Mouse (Mus musculus): ENCODE results near the gene Fam111a.
"Not testable (repeated sequence)": the region's sequence is repeated elsewhere in the genome, so short reads cannot be mapped to it uniquely, and the experiment has no call there.

Gene Fam111a
- long read RNA-seq, experiment 1, partial matches to known transcripts = 0 of 1 reads
- long read RNA-seq, experiment 1, other reads (novel, unspliced or antisense) = 1 of 1 reads
- long read RNA-seq, experiment 2 = 0 reads

DNA sequence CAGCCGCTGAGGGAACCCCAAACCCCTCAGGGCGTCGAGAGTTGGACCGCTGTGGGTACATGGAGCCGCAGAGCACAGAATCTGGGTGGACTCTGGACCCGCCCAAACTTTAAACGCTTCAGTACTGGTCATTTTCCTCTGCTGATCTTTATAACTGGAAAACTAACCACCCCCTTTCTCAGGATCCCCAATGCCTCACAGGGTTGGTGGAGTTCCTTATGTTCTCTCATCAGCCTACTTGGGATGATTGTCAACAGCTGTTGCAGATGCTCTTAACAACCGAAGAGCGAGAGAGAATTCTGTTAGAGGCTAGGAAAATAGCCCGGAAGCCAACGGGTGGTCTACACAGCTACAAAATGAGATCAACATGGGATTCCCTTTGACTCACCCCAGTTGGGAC, at the start of gene Fam111a:
Gene Fam111a, plus strand, starts transcription at position 301 of the 400 bp plus-strand sequence.
- intact Hi-C loops (cut with DNase I) = not testable (repeated sequence)

DNA sequence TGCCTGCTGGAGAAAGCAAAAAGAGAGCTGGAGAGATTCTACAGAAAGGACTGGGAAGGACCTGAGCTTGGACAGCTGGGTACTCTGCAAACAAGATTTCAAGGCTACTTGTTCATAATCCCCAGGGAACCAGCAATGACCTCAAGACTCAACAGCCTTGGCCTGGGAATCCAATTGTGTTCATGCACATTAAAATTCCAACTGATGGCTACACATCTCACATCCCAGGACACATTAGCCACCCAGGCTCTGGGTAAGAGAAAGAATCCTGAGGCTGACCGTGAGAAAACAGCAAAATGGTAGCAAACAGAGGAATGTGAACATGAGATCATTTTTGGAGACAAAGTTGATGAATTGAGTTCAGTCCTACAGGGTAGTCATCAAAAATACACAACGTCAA, 49.3 kb upstream of the Fam111a start:
- intact Hi-C loops (cut with DNase I) = no loop called here

DNA sequence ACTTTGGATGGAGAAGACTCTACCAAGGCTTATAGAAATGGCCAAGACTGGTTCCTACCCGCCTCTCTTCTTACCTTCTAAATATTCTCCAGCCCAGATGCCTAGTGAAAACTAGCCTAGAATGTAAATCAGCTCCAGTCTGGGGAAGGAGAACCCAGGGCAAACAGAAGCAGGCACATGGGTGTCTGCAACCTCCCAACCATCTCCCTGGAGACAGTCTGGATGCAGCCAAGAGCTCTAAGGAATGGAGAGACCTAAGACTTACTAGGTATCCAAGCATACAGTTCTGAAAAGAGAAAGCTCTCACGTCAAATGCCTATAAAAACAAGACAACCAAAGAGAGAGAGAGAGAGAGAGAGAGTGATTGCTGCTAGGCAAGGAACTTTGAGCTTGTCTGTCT, 47.6 kb upstream of the Fam111a start:
- intact Hi-C loops (cut with DNase I) = no loop called here

DNA sequence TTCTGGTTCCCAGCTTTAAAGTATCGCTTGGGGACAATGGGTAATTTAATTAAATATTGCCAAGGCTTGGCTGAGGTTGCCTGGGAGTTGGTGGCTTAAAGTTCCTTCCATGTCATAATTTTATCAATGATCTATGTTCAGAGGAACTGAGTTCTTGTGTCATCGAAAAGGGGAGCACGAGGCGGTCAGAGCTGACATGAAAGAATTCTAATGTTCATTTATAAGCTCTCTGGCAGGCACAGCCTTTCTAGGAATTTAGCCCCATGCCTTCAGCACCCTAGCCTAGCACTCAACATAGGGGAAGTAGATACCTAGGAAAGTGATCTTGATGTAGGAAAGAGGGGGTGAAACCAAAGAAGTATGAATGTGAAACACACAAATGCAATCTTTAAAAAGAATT, 47.2 kb upstream of the Fam111a start:
- intact Hi-C loops (cut with DNase I) = no loop called here

DNA sequence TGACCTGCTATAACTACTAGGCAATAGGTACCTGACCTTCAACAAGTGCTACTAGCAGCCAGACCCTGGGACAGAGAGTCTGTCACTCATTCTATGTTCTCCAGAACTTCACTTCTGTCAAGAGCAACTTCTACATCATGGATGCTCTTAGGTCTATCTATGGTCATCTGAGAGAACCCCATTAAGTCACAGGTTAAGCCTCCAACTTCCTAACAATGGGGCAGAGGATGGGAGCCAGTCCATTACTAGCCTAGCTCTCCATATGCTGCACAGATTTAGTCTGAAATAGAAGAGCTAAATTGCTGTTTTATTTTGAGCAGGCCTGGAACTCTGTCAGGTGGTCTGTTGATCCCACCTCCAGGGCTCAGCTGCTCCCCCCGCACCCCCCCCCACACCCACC, 46.6 kb upstream of the Fam111a start:
- intact Hi-C loops (cut with DNase I) = no loop called here

DNA sequence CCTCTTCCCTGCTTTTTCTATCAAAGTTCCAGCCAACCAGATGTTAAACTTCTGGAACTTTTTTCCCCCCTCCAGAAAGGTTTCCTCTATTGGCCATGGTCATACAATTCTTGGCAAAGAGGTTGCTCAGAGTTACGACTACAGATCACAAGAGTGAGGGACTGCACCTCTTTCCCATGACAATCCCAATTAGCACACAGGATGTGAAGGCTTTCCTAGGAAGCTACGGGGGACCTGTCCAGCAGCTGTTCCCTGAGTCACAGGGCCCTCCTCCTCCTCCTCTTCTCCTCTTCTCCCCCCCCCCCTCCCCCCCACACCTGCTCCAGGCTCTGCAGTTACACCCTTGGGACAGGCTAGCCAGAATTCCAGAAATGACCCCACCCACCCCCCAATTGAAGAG, 46.1 kb upstream of the Fam111a start:
- intact Hi-C loops (cut with DNase I) = no loop called here

DNA sequence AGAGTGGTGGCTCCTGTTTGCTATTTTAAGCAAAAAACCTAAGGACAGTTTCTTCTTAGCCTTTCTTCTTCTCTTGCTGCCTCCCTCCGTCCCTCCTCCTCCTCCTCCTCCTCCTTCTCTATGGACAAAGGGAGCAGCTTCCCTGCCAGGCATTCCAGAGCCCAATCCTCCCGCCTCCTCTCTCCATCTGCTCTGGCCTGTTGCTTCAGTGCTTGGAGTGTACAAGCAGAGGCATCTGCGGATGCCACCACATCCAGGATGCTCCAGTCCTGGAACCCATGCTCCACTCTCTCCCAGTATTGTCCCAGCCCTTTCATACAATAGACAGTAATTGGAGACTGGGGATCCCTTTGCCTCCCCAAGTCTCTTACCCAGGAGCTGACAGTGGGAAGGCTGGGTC, 45.4 kb upstream of the Fam111a start:
- intact Hi-C loops (cut with DNase I) = loop anchor here (5.0 kb wide), 1 partner anchor 33 kb away; no protein-coding TSS in a partner anchor

DNA sequence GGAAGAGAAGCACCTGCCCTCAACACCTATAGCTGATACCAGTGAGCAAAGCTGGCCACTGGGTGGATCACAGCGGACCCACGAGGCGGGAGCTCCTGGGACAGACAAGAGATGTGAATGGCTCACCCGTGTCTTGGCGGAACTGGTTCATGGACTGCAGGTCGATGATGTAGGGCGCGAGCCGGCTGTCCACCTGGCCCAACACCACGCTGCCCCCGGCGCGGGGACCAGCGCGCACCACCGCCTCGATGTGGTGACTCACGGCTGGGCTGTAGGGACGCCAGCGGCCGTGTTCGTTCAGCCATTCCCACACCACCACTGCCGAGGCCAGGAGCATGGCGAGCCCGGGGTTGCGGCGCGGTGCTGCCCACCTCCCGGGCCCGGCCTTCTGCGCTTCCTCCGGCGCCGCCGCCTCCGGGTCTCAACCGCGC, 44.6 kb upstream of the Fam111a start:
- intact Hi-C loops (cut with DNase I) = loop anchor here (5.0 kb wide), 1 partner anchor 34 kb away; no protein-coding TSS in a partner anchor

DNA sequence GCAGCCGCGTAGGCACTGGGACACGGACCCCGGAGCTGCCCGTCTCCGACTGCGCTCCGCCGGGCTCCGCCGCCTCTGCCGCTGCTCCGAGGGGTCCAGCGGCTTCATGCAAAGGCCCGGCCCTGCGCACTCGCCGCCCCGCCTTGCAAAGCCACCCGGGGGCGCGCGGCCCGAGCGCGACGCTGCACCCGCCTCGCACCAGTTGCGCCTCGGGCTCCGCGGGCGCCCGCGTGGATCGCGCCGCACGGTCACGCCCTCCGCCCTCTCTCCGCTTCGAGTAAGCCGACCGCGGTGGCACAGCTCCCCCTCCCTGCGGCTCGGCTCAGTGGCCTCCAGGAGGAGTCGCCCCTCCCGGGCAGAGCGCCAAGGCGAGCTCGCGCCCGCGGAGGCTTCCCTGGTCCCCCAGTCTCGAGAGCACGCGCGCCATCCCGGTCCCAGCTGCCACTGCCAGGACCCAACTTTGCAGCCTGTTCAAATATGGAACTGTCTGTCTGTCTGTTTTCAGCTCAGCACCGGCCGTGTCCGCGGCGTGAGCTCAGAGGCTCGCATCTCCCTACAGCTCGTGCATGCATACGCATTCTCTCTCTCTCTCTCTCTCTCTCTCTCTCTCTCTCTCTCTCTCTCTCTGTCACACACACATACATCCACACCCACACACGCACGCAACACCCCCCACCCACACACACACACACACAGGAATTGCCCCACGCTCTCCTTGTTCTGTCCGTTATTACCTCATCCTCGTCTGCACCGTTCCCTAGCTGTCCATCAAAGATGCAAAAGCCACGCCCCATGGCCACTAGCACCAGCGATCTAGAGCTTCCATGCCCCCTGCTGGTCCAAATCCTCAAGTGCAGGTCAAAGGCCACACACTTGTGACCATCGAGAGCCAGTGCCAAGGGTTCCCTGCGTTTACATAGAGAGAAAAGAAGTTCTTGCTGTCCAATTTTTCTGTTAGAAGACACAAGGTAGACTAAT, 43.9 kb upstream of the Fam111a start, which contains the start of gene Dtx4:
Gene Dtx4, minus strand, starts transcription at position 85 of the 978 bp plus-strand sequence.
- intact Hi-C loops (cut with DNase I) = loop anchor here (5.0 kb wide), 1 partner anchor 34 kb away; no protein-coding TSS in a partner anchor

DNA sequence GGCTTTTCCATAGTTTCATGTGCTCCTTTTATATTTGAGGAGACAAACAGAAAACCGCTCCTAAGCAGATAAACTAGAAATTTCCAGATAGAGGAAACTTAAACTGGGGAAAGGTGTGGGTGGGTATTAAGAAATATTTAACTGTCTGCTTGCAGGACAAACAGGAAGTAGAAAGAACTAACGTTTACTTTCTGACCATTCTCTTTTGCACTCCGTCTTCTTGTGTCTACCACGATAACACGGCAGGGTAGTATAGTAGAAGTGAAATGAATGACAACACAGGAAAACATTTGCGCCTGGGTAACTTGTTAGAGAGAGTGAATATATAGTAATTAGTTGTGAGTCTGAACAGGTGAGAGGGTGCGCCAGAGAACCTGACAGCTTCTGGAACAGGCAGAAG, 42.8 kb upstream of the Fam111a start:
- intact Hi-C loops (cut with DNase I) = loop anchor here (5.0 kb wide), 1 partner anchor 35 kb away; no protein-coding TSS in a partner anchor

DNA sequence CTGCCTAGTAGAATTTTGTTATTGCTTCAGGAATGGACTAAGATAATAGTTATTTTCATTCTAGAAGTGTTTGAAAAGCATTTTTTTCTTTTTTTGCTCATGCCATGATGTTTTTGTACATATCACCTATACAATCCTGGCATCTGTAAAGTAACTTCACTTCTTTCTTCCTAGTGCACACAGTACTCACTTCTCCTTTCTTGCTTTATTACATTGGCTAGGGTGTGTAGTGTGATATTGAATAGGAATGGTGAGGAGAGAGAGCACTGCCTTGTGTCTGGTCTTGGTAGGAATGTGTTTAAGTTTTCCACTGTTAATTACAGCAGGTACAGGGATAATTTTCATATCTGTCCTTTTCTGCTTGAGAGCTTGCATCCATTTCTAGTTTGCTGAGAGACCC, 30.9 kb upstream of the Fam111a start:
- intact Hi-C loops (cut with DNase I) = loop anchor here (5.0 to 10.0 kb wide), 3 partner anchors 82 to 308 kb away; partner anchors contain the start of genes Lpxn and Zfp91

DNA sequence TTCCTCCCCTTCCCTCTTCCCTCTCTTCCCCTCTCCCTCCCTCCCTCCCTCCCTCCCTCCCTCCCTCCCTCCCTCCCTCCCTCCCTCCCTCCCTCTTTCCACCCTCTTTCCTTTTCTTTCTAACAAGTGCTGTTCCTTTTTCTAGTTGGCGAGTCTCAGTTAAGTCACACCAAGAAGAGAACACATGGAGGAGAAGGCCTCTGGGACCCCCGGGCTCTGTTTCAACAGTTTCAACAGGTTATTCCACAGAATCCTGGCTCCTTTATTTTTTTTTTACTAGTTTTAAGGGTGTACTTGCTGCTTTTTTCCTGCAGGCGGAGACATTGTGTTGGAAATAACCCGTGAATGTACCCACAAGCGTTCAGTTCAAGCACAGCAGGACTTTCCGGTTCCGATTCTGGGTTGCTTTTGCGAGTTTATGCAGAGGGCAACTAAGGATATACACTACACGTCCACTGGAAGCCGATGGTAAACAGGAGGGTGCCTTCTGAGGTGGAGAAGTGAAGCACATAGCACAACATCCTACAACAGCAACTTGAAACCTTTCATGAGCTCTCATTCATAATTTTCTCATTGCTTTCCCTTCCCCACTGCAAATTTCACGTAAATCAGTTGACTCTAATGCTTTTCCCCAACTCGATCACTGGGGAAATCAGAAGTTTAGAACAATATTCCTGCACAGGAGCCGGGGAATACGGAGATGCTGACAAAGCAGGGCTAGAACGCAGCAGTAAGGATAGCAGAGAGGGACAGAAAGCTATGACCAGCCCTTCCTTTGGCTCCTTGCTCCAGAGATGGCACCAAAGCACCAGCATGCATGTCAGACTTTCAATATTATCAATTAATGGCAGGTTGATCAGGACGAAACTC, 27.6 kb upstream of the Fam111a start:
- intact Hi-C loops (cut with DNase I) = loop anchor here (1.0 to 10.0 kb wide), 3 partner anchors 74 to 304 kb away; partner anchors contain the start of genes Lpxn and Zfp91

DNA sequence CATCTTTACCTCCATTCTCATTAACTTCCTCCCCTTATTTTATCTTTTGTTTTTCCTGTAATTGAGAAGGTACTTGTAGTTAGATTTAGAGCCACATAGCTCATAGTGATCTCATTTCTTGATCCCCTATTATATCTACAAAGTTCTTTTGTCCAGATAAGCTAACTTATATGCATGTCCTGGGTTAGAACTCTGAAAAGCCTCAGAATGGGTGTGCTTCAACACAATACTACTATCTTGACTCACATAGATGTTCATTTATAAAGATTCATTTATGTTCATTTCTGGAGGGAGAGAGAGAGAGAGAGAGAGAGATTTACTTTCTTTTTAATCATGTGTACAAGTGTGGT, 27.0 kb upstream of the Fam111a start:
- intact Hi-C loops (cut with DNase I) = loop anchor here (1.0 to 10.0 kb wide), 3 partner anchors 74 to 304 kb away; partner anchors contain the start of genes Lpxn and Zfp91

DNA sequence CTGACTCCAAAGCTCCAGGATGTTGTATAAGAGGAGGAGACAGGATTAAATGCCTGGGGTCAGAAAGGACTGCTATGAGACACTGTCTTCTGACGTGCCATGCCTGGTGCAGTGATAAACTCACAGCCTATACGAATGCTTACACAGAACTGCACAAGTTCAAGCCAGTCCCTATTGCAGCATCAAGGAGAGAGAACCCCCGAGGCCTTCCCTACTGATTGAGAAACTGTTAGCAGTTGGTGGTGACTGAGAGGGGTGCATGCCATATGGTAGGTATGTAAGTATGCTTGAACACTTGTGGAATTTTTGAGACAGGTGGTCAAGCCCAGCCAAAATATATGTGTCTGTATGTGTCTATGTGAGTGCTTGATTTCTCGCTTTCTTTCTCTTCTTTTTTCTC, 22.2 kb upstream of the Fam111a start:
- intact Hi-C loops (cut with DNase I) = no loop called here

DNA sequence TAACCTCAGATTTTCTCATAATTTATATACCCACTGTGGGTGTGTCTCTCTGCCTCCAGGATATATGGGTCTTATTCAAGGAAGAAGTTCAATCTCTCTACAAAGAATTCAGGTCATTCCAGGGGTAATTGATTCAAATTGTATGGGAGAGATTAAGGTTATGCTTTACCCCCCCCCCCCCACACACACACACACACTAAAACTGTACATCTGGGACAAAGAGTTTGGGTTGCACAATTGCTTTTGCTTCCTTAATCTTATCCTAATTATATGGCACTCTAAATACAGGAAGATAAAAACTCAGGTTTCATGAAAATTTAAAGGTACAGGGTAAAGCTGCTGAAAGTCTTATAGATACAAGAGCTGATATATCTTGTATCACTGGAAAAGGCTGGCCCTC, 8.4 kb upstream of the Fam111a start:
- intact Hi-C loops (cut with DNase I) = no loop called here

DNA sequence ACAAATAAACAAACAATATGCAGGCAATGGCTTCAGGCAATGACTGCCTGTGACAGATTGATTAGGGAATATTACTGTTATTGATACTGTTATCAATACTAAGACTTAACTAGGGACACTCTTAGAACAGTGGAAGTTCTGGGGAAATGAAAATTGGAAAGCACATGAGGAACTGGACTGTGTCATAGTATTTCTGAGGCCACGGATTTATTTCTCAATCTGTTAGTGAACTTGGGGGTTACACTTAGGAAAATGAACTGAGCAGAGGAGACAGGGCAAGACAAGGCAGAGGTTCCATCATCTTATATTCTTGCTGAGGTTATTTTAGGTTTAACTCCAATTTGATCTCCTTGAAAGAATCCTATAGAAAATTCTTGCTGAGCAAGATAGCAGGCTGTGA, 5.6 kb upstream of the Fam111a start:
- intact Hi-C loops (cut with DNase I) = no loop called here

DNA sequence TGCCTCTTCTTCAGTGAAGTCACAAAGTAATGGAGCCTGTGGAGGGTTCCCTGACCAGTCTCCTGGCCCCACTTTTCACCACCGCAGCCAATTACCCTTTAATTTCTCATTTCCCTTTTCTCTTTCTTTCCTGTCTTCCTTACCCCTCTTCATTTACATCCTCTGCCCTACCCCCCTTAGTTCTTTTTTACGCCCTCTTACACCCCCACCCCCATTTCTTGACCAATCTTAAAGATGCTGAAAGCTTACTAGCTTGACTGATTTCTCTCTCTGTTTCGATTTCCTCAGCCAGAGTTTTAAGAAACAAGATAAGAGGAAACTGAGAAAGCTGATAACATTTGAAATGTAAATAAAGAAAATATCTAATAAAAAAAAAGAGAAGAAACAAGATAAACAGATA, 4.8 kb upstream of the Fam111a start:
- intact Hi-C loops (cut with DNase I) = no loop called here

DNA sequence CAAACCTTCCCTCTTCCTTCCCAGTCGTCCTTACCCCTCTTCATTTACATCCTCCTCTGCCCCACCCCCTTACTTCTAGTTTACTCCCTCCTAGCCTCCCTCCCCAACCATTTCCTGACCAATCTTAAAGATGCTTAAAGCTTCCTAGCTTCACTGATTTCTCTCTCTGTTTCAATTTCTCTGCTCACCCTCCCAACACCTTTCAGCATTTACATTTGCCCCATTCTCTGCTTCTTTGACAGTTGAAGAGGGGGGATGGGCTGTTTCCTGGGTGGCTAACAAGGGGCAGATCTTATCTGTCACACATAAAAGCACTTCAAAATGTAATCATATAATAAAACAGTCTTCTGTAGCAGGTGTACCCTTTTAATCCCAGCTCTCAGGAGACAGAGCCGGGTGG, 3.9 kb upstream of the Fam111a start:
- intact Hi-C loops (cut with DNase I) = no loop called here

DNA sequence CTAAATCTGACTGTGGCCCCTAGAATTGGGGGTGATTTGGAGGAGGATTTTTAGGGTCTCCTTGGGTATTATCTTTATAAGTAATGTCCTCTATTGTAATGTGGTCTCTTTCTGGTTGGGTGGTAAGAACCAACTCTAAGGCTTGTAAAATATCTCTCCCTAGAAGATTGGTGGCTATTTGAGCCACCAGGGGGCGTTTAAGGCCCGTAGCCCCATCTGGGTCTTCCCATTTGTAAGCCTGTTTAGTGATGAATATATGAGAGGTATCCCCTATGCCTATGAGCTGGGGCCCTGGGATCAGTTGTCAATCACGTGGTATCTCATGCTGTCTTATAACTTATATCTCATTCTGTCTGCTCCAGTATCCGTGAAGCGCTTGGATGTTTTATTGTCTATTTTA, 3.6 kb downstream of the Fam111a start:
- intact Hi-C loops (cut with DNase I) = no loop called here

DNA sequence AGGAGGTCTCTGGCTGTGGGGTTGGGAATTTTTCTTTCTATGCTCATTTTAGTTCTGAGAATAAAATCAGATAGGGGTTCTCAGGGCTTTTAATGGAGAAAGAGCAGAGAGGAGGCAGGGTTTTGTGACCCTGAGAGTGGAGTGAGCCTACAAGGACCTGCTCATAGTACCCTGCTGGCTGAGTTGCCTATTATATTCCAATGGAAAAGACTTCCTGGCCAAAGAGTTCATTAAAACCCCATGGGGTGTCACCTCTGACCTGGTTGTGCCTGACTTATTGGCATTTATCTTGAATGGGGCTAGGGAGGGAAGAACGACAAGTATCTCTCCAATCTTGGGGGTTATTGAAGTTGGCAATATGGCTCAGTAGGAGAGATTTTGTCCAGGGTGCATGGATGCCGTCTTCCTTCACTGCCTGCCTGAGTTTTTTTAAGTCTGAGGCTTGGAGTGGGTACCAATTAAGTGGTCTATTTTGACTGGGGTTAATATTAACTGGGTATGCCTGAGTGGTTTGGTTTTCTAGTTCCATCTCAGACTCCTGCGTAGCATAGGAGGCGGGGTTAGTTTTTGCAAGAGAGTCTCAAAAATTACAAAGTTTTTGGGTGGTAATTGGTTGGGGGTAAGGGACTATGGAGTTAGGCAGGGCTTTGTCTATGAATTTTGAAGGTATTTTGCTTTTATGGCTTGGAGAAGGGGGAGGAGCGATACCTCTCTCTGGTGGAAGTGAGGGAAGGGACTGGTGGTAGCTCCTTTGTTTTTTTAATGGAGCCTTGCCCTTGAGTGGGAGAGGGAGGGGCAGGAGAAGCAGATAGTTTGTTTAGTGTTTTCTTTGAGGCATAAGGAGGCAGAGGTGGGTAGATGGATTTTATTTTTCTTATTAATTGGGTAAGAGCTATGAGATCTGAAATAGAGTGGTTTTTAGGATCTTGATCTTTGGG, 4.7 kb downstream of the Fam111a start:
- intact Hi-C loops (cut with DNase I) = no loop called here

Data from adrenal gland (tissue).